ENCODE assay signal across 8 mouse cellular contexts in the genomic region with DNA sequence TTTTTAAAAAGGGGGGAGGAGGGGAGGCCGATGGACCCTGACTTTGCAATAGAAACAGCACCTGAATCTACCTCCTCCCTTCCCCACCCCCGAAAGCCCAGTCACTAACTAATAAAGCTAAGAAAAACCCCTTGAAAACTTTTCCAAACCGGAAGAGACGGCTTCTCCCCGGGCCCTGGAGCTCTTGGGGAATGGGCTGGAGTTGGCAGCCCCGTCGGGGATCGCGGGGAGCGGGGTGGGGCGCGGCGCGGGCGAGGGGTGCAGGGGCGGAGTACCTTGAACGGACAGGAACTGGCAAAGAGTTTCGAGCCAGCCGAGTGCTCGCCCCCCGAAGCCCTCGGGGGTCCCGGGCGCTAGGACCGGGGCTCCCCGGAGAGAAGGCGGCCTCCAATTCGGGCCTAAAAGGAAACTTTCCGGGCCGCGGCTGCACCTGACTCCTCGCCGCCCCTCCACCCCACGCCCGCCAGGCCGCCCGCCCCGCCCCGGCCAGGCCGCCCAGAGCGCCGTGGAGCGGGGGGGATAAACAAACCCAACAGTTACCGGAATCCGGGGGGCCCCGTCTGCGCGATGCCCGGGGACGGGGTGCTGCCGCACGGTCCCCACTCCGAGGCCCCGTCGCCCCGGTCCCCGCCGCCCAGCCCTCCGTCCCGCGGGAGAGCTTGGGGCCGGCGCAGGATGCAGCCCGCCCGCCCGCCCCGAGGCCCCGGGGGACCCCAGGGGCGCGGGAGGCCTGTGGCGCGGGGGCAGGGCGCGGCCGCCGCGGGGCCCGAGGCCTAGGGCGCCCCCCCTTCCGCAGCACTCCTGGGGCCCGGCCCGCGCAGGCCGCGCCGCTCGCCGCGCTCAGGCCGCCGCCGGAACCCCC. TPM values are rescaled to one million over a fixed set of nuclear protein-coding genes. Genes with fewer than 3 reads are reported as not detected.
DNase-seq lines count a peak whose midpoint lies in the region; ATAC-seq and TF ChIP-seq lines count a peak whose summit lies in the region.

No protein-coding gene starts in this region.

- peaks cover 10% of the 10 kb centered on the region for H3K4me1 ChIP-seq in heart, postnatal 0 days (ENCODE audit: control insufficient read depth, insufficient read depth)
- peaks cover 8% of the 10 kb centered on the region for H3K4me1 ChIP-seq in lung, embryonic 16.5 days (replicated peaks; ENCODE audit: control insufficient read depth, insufficient read depth, low read length)

- peak overlapping the region; percentile 85 for H3K4me3 ChIP-seq in heart, postnatal 0 days (ENCODE audit: low read depth, low read length)
- H3K4me3 ChIP-seq in lung, embryonic 16.5 days (ENCODE audit: low read length) = peak overlapping the region; percentile 84

- peak; percentile 70 to 76 for DNase-seq in B cell, adult 2 months
- DNase-seq in adrenal gland, postnatal 14 days = peak; percentile 81
- peak; percentile 28 for DNase-seq in heart, postnatal 0 days (ENCODE audit: low spot score)
- peak; percentile 69 to 78 for DNase-seq in kidney, postnatal 4 days
- peak; percentile 57 for DNase-seq in retina, embryonic 14.5 days (ENCODE audit: low spot score)
- peak; percentile 37 to 73 for DNase-seq in urinary bladder, adult 18-20 months (ENCODE audit: low spot score in 2 of 2)

- peak overlapping the region; percentile 74 for H3K4me2 ChIP-seq in heart, postnatal 0 days (ENCODE audit: low read depth, low read length)
- H3K4me2 ChIP-seq in lung, embryonic 16.5 days (ENCODE audit: low read depth, low read length) = peak overlapping the region; percentile 72

- no peaks in the 10 kb centered on the region for H3K27me3 ChIP-seq in heart, postnatal 0 days (ENCODE audit: control insufficient read depth, insufficient read depth, low read length)
- H3K27me3 ChIP-seq in lung, embryonic 16.5 days (ENCODE audit: control insufficient read depth, insufficient read depth, low read depth, low read length) = no peaks in the 10 kb centered on the region

- peak overlapping the region; percentile 100 for H3K9ac ChIP-seq in heart, postnatal 0 days (replicated peaks; ENCODE audit: low read depth, low read length)
- H3K9ac ChIP-seq in lung, embryonic 16.5 days (ENCODE audit: low read length) = peak overlapping the region; percentile 100

- WGBS in heart, postnatal 0 days = under 1% methylated on average over 45 of the region's 92 CpGs
- WGBS in lung, embryonic 16.5 days = under 1% methylated on average over 55 of the region's 92 CpGs

- TF ChIP-seq CTCF in heart, postnatal 0 days (IDR thresholded peaks at IDR 0.05; ENCODE audit: low read depth) = no peak

- 0 out of 2 replicates have a peak, but pooled peaks have one; percentile 23 for ATAC-seq in erythroid progenitor cell, adult 5-6 weeks (replicated peaks; ENCODE audit: low FRiP score, poor library complexity, severe bottlenecking)
- peak; percentile 50 for ATAC-seq in heart, postnatal 0 days (ENCODE audit: insufficient read depth, low read depth)
- peak; percentile 59 for ATAC-seq in lung, embryonic 16.5 days (ENCODE audit: low read depth)

- TF ChIP-seq EP300 in heart, postnatal 0 days (IDR thresholded peaks at IDR 0.05; ENCODE audit: low read depth) = no peak

- H3K9me3 ChIP-seq in heart, postnatal 0 days (replicated peaks; ENCODE audit: control insufficient read depth, low read length) = no peaks in the 10 kb centered on the region
- no peaks in the 10 kb centered on the region for H3K9me3 ChIP-seq in lung, embryonic 16.5 days (ENCODE audit: control insufficient read depth, low read length)

- H3K27ac ChIP-seq in heart, postnatal 0 days (ENCODE audit: low read depth) = peak overlapping the region; percentile 99
- H3K27ac ChIP-seq in lung, embryonic 16.5 days (ENCODE audit: low read length) = peak overlapping the region; percentile 96

- peaks cover 6% of the 10 kb centered on the region for H3K36me3 ChIP-seq in heart, postnatal 0 days (replicated peaks; ENCODE audit: control insufficient read depth, insufficient read depth, low read length)
- H3K36me3 ChIP-seq in lung, embryonic 16.5 days (ENCODE audit: control insufficient read depth, insufficient read depth, low read length) = peaks cover 1% of the 10 kb centered on the region; the same call in 1 of the 2 replicates

RNA-seq across cellular contexts. Expression of gene Ino80d, which starts 1.0 kb away (rescaled TPM):
- total RNA-seq in adrenal gland, postnatal 14 days (2021) = 29.3 and 32.2 TPM in 2 replicates
- 22.3 and 24.7 TPM in 2 replicates for total RNA-seq in erythroid progenitor cell, adult 5-6 weeks (2015; ENCODE audit: low replicate concordance)
- 16.8 and 20.4 TPM in 2 replicates for total RNA-seq in erythroid progenitor cell, adult 5-6 weeks (2017; ENCODE audit: low replicate concordance)
- total RNA-seq in heart, postnatal 0 days (2014; rRNA removed; ENCODE audit: low replicate concordance) = 7.3 and 8.3 TPM in 2 replicates
- 5.8 TPM in 2 replicates for polyA plus RNA-seq in heart, postnatal 0 days (2015; fragmentation: Nextera tagmentation; extraction: Ambion mirVana)
- polyA plus RNA-seq in lung, embryonic 16.5 days (2015; fragmentation: Nextera tagmentation; extraction: Ambion mirVana) = 9.7 and 9.9 TPM in 2 replicates

Comparison
In these comparisons a context has a peak if more than half of its experiments do, and no peak if none do; other contexts are left out.
1. Peak in every context shown above with its lines: DNase-seq, ATAC-seq, H3K4me3 ChIP-seq and H3K27ac ChIP-seq.
2. DNase-seq: peak in every context shown above with its lines; median percentile 81 in adrenal gland, postnatal 14 days; 74 in kidney, postnatal 4 days; 73 in B cell, adult 2 months; 57 in retina, embryonic 14.5 days; 55 in urinary bladder, adult 18-20 months; 28 in heart, postnatal 0 days.